Mouse (Mus musculus) liver, embryonic 14.5 days (tissue): ENCODE data around the gene Palm. TPM values are rescaled to one million over a fixed set of nuclear protein-coding genes. Genes with fewer than 3 reads are reported as not detected.
A peak's percentile ranks its signal among the peaks of the same experiment; 100 is the strongest.

Experiments
- ATAC-seq: fragments of 200-750 bp; cut with Nextera tagmentation; 2 replicates; pipeline ENCODE4 v1.8.0; 2017; ENCODE audit warnings: moderate number of reproducible peaks, mild to moderate bottlenecking, moderate library complexity; ENCODE audit not compliant: insufficient read depth
- DNase-seq, 3 experiments: peaks; one replicate each; pipeline ENCODE4 v3.0.0-alpha.2; 2012 to 2013; ENCODE audit warnings: low read depth in 3 of 3, low spot score in 3 of 3
- H3K27ac ChIP-seq: fragments of 300-500 bp; sonication (generic); 2 replicates; pipeline ENCODE4 v1.5.1; 2014; ENCODE audit warnings: moderate library complexity, mild to moderate bottlenecking, control low read depth, inconsistent platforms
- H3K27me3 ChIP-seq: fragments of 300-500 bp; sonication (generic); 2 replicates; pipeline ENCODE4 v1.6.1; 2014; ENCODE audit warnings: mild to moderate bottlenecking, low read length, moderate library complexity; ENCODE audit not compliant: control insufficient read depth, insufficient read depth
- H3K36me3 ChIP-seq: fragments of 300-500 bp; sonication (generic); replicated peaks from 2 replicates; pipeline ENCODE4 v1.6.1; 2014; ENCODE audit warnings: low read depth; ENCODE audit not compliant: control insufficient read depth, insufficient read depth
- H3K4me1 ChIP-seq, 2 experiments: fragments of 200-500 bp in 1 of 2; fragments of 300-500 bp in 1 of 2; sonication (generic) in 1 of 2; replicated peaks; 2 replicates each; pipeline ENCODE4 v1.6.1; 2012 to 2014; ENCODE audit warnings: antibody characterized with exemption in 1 of 2, inconsistent platforms in 1 of 2, low read length in 1 of 2; ENCODE audit not compliant: control insufficient read depth in 2 of 2, insufficient read depth in 2 of 2
- H3K4me2 ChIP-seq: fragments of 300-500 bp; sonication (generic); 2 replicates; pipeline ENCODE4 v1.6.1; 2014; ENCODE audit warnings: low read depth, mild to moderate bottlenecking, control low read depth, moderate library complexity
- H3K4me3 ChIP-seq, 2 experiments: fragments of 200-500 bp in 1 of 2; fragments of 300-500 bp in 1 of 2; sonication (generic) in 1 of 2; 2 replicates each; pipeline ENCODE4 v1.5.1; 2012 to 2014; ENCODE audit warnings: low read depth in 2 of 2, low read length in 2 of 2, mild to moderate bottlenecking in 2 of 2, control low read depth in 1 of 2, inconsistent platforms in 1 of 2, moderate library complexity in 1 of 2; ENCODE audit not compliant: insufficient read depth in 1 of 2
- H3K9ac ChIP-seq: fragments of 300-500 bp; sonication (generic); replicated peaks from 2 replicates; pipeline ENCODE4 v1.6.1; 2014; ENCODE audit warnings: mild to moderate bottlenecking, control low read depth, moderate library complexity
- H3K9me3 ChIP-seq: fragments of 300-500 bp; sonication (generic); 2 replicates; pipeline ENCODE4 v1.6.1; 2016; ENCODE audit warnings: low read length, mixed read lengths; ENCODE audit not compliant: control insufficient read depth
- CTCF ChIP-seq: IDR thresholded peaks from 2 replicates; pipeline ENCODE4 v1.5.1; 2016; ENCODE audit warnings: antibody characterized with exemption, low read depth, control low read depth
- EP300 ChIP-seq: IDR thresholded peaks from 2 replicates; pipeline ENCODE4 v1.6.1; 2016; ENCODE audit warnings: antibody characterized with exemption, low read depth
- WGBS: fragments of 180-500 bp; shearing (Covaris S2); extraction: QIAGEN DNeasy Blood & Tissue Kit; methylation state at CpG from one replicate; pipeline ENCODE4 v1.1.7; 2014; ENCODE audit not compliant: insufficient replicate concordance; 5-methylcytosine and 5-hydroxymethylcytosine counted together
- microRNA-seq: library from miRNA; unstranded; fragments of <30 nt; microRNA quantifications from one replicate; pipeline ENCODE4, GENCODE M21; 2016
- polyA plus RNA-seq, 2 experiments: library from polyadenylated mRNA; depleted of rRNA in 1 of 2; stranded (reverse) in 1 of 2; unstranded in 1 of 2; fragments of >200 nt; fragmentation: Nextera tagmentation in 1 of 2; extraction: Ambion mirVana in 1 of 2; gene quantifications; 2 replicates each; pipeline versions ENCODE4 v1.2.1 to v1.2.3; 2012 to 2014

Gene Palm
- polyA plus RNA-seq, 2 experiments: 3.5 to 4.1 TPM

DNA sequence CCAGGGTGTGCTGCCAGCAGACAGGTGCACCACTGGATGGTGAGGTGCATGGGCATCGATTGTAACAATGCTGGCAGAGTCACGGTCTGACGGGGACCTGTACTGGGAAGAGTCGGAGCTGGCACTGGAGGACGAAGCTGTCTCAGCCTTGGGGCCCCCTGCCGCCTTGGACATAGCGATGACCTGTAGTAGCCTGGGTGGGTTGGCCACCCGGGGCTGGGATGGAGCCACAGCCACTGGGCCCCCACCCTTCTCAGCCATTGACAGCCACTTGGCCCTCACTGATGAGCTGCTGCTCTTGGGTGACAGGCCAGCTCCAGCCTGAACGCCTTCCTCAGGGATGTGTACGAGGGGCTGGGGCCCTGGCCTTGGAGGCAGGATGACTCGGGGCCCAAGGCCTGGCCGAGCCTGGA, 71.8 kb downstream of the Palm start:
- no peak overlapping the region for H3K9ac ChIP-seq
- DNase-seq: no peak
- no peaks in the 10 kb centered on the region for H3K4me1 ChIP-seq
- no peak overlapping the region for H3K27ac ChIP-seq
- no peaks in the 10 kb centered on the region for H3K9me3 ChIP-seq
- H3K27me3 ChIP-seq: no peaks in the 10 kb centered on the region
- no peak for TF ChIP-seq EP300
- TF ChIP-seq CTCF: no peak
- WGBS: 65% methylated on average over 12 of the region's 12 CpGs
- H3K4me3 ChIP-seq: no peak overlapping the region
- 0 out of 2 replicates have a peak, but pooled peaks have one; percentile 11 for ATAC-seq
- H3K36me3 ChIP-seq: peaks cover 38% of the 10 kb centered on the region
- no peak overlapping the region for H3K4me2 ChIP-seq

DNA sequence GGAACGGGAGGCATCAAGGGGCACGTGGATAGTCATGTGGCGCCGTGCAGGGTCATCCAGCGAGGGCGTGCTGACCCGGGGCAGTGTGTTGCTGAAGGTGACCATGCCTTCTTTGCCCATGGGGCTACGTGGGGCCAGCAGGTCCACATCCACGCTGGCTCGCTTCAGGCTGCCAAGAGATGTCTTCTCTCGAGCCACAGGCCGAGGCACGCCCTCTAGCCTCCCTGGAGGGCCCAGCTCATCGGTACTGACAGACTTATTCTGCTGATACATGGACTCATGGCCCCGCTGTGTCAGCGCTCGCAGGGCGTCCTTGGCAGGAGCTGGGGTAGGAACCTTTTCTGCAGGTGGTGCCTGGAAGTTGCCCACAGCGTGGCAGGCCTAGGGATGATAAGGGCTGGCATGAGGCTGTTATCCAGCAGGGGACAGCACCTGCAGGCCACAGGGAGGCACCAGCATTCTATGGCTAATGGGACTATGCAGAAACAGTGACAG, 72.5 kb downstream of the Palm start:
- Histone ChIP-seq H3K9ac (no peak overlapping the region), H3K27me3 (no peaks in the 10 kb centered on the region), H3K4me3 (no peak overlapping the region), H3K9me3 (no peaks in the 10 kb centered on the region), H3K36me3 (peaks cover 32% of the 10 kb centered on the region), H3K4me1 (no peaks in the 10 kb centered on the region), H3K4me2 (no peak overlapping the region), H3K27ac (no peak overlapping the region)
- no peak for TF ChIP-seq EP300
- peak; percentile 73 for TF ChIP-seq CTCF
- ATAC-seq (peak; percentile 11; the same call in 1 of the 2 replicates), DNase-seq (no peak)
- 60% methylated on average over 19 of the region's 19 CpGs for WGBS

- no peak for ATAC-seq
- Histone ChIP-seq H3K9me3 (no peaks in the 10 kb centered on the region), H3K27ac (no peak overlapping the region), H3K36me3 (peaks cover 24% of the 10 kb centered on the region), H3K9ac (no peak overlapping the region), H3K27me3 (no peaks in the 10 kb centered on the region), H3K4me2 (no peak overlapping the region), H3K4me1 (no peaks in the 10 kb centered on the region), H3K4me3 (no peak overlapping the region)
- WGBS: 77% methylated on average over 11 of the region's 11 CpGs
- TF ChIP-seq CTCF: no peak
- no peak for TF ChIP-seq EP300
- DNase-seq: no peak
Measured at GRCm38 (mm10) chr10:79866601-79867000, 73.2 kb downstream of the Palm start.

Small RNA genes lying within 50 kb of the gene (microRNA-seq; reads per million reads assigned to microRNA genes)
- gene Mir6910: not detected

Other genes with a start within 250 kb of the Palm start
Only the 30 nearest of the 34 such genes appear.
- gene C2cd4c, start 179.5 kb upstream of the Palm start, polyA plus RNA-seq (2012; rRNA removed): 0.01 and 0.03 TPM in 2 replicates
- not detected in 2 replicates for gene C2cd4c, start 179.5 kb upstream of the Palm start, polyA plus RNA-seq (2014; fragmentation: Nextera tagmentation; extraction: Ambion mirVana)
- gene Shc2, start 155.7 kb upstream of the Palm start, polyA plus RNA-seq (2012; rRNA removed): 0.17 TPM in 2 replicates
- gene Shc2, start 155.7 kb upstream of the Palm start, polyA plus RNA-seq (2014; fragmentation: Nextera tagmentation; extraction: Ambion mirVana): 0.05 TPM in 1 of 2 replicates, not detected in the other
- gene Odf3l2, start 147.8 kb upstream of the Palm start, polyA plus RNA-seq (2012; rRNA removed): not detected in 2 replicates
- gene Odf3l2, start 147.8 kb upstream of the Palm start, polyA plus RNA-seq (2014; fragmentation: Nextera tagmentation; extraction: Ambion mirVana): not detected in 2 replicates
- gene Madcam1, start 129.0 kb upstream of the Palm start, polyA plus RNA-seq (2012; rRNA removed): 0.05 and 0.10 TPM in 2 replicates
- gene Madcam1, start 129.0 kb upstream of the Palm start, polyA plus RNA-seq (2014; fragmentation: Nextera tagmentation; extraction: Ambion mirVana): 0.20 and 0.45 TPM in 2 replicates
- 14.3 and 18.7 TPM in 2 replicates for gene Tpgs1, start 124.2 kb upstream of the Palm start, polyA plus RNA-seq (2012; rRNA removed)
- gene Tpgs1, start 124.2 kb upstream of the Palm start, polyA plus RNA-seq (2014; fragmentation: Nextera tagmentation; extraction: Ambion mirVana): 24.5 and 25.7 TPM in 2 replicates
- gene Cdc34, start 111.4 kb upstream of the Palm start, polyA plus RNA-seq (2012; rRNA removed): 106 and 127 TPM in 2 replicates
- 115 and 124 TPM in 2 replicates for gene Cdc34, start 111.4 kb upstream of the Palm start, polyA plus RNA-seq (2014; fragmentation: Nextera tagmentation; extraction: Ambion mirVana)
- 0.13 TPM in 2 replicates for gene Gzmm, start 104.6 kb upstream of the Palm start, polyA plus RNA-seq (2012; rRNA removed)
- not detected in 2 replicates for gene Gzmm, start 104.6 kb upstream of the Palm start, polyA plus RNA-seq (2014; fragmentation: Nextera tagmentation; extraction: Ambion mirVana)
- 469 and 579 TPM in 2 replicates for gene Bsg, start 89.1 kb upstream of the Palm start, polyA plus RNA-seq (2012; rRNA removed)
- gene Bsg, start 89.1 kb upstream of the Palm start, polyA plus RNA-seq (2014; fragmentation: Nextera tagmentation; extraction: Ambion mirVana): 809 and 828 TPM in 2 replicates
- 0.09 and 0.17 TPM in 2 replicates for gene Hcn2, start 76.9 kb upstream of the Palm start, polyA plus RNA-seq (2012; rRNA removed)
- not detected in 2 replicates for gene Hcn2, start 76.9 kb upstream of the Palm start, polyA plus RNA-seq (2014; fragmentation: Nextera tagmentation; extraction: Ambion mirVana)
- gene Polrmt, start 47.0 kb upstream of the Palm start, polyA plus RNA-seq (2012; rRNA removed): 17.4 and 17.9 TPM in 2 replicates
- 10.1 and 13.3 TPM in 2 replicates for gene Polrmt, start 47.0 kb upstream of the Palm start, polyA plus RNA-seq (2014; fragmentation: Nextera tagmentation; extraction: Ambion mirVana)
- not detected in 2 replicates for gene Fgf22, start 38.5 kb upstream of the Palm start, polyA plus RNA-seq (2012; rRNA removed)
- gene Fgf22, start 38.5 kb upstream of the Palm start, polyA plus RNA-seq (2014; fragmentation: Nextera tagmentation; extraction: Ambion mirVana): not detected in 2 replicates
- gene Rnf126, start 26.6 kb upstream of the Palm start, polyA plus RNA-seq (2012; rRNA removed): 46.4 and 51.3 TPM in 2 replicates
- gene Rnf126, start 26.6 kb upstream of the Palm start, polyA plus RNA-seq (2014; fragmentation: Nextera tagmentation; extraction: Ambion mirVana): 27.7 and 33.7 TPM in 2 replicates
- gene Fstl3, start 16.3 kb upstream of the Palm start, polyA plus RNA-seq (2012; rRNA removed): 0.54 and 0.56 TPM in 2 replicates
- gene Fstl3, start 16.3 kb upstream of the Palm start, polyA plus RNA-seq (2014; fragmentation: Nextera tagmentation; extraction: Ambion mirVana): 0.18 and 0.23 TPM in 2 replicates
- 1.6 TPM in 2 replicates for gene Prss57, start 2.6 kb upstream of the Palm start, polyA plus RNA-seq (2012; rRNA removed)
- gene Prss57, start 2.6 kb upstream of the Palm start, polyA plus RNA-seq (2014; fragmentation: Nextera tagmentation; extraction: Ambion mirVana): 3.2 and 4.9 TPM in 2 replicates
- gene Misp, start 27.4 kb downstream of the Palm start, polyA plus RNA-seq (2012; rRNA removed): 0.13 and 0.18 TPM in 2 replicates
- gene Misp, start 27.4 kb downstream of the Palm start, polyA plus RNA-seq (2014; fragmentation: Nextera tagmentation; extraction: Ambion mirVana): 0.41 TPM in 1 of 2 replicates, not detected in the other
- 118 and 126 TPM in 2 replicates for gene Ptbp1, start 60.9 kb downstream of the Palm start, polyA plus RNA-seq (2012; rRNA removed)
- 84.5 and 99.8 TPM in 2 replicates for gene Ptbp1, start 60.9 kb downstream of the Palm start, polyA plus RNA-seq (2014; fragmentation: Nextera tagmentation; extraction: Ambion mirVana)
- gene Prtn3, start 80.9 kb downstream of the Palm start, polyA plus RNA-seq (2012; rRNA removed): 133 and 152 TPM in 2 replicates
- 86.8 and 132 TPM in 2 replicates for gene Prtn3, start 80.9 kb downstream of the Palm start, polyA plus RNA-seq (2014; fragmentation: Nextera tagmentation; extraction: Ambion mirVana)
- 6.7 and 7.0 TPM in 2 replicates for gene Plppr3, start 81.1 kb downstream of the Palm start, polyA plus RNA-seq (2012; rRNA removed)
- 2.8 and 3.0 TPM in 2 replicates for gene Plppr3, start 81.1 kb downstream of the Palm start, polyA plus RNA-seq (2014; fragmentation: Nextera tagmentation; extraction: Ambion mirVana)
- gene Elane, start 92.7 kb downstream of the Palm start, polyA plus RNA-seq (2012; rRNA removed): 52.2 and 61.9 TPM in 2 replicates
- gene Elane, start 92.7 kb downstream of the Palm start, polyA plus RNA-seq (2014; fragmentation: Nextera tagmentation; extraction: Ambion mirVana): 116 and 151 TPM in 2 replicates
- 0.14 and 0.29 TPM in 2 replicates for gene Cfd, start 97.3 kb downstream of the Palm start, polyA plus RNA-seq (2012; rRNA removed)
- not detected in 2 replicates for gene Cfd, start 97.3 kb downstream of the Palm start, polyA plus RNA-seq (2014; fragmentation: Nextera tagmentation; extraction: Ambion mirVana)
- 13.3 and 14.3 TPM in 2 replicates for gene Med16, start 115.4 kb downstream of the Palm start, polyA plus RNA-seq (2012; rRNA removed)
- 10.0 and 12.0 TPM in 2 replicates for gene Med16, start 115.4 kb downstream of the Palm start, polyA plus RNA-seq (2014; fragmentation: Nextera tagmentation; extraction: Ambion mirVana)
- not detected in 2 replicates for gene Gm26602, start 117.3 kb downstream of the Palm start, polyA plus RNA-seq (2012; rRNA removed)
- not detected in 2 replicates for gene Gm26602, start 117.3 kb downstream of the Palm start, polyA plus RNA-seq (2014; fragmentation: Nextera tagmentation; extraction: Ambion mirVana)
- 0.17 and 0.30 TPM in 2 replicates for gene Kiss1r, start 123.4 kb downstream of the Palm start, polyA plus RNA-seq (2012; rRNA removed)
- 0.11 TPM in 1 of 2 replicates, not detected in the other for gene Kiss1r, start 123.4 kb downstream of the Palm start, polyA plus RNA-seq (2014; fragmentation: Nextera tagmentation; extraction: Ambion mirVana)
- 34.7 and 41.4 TPM in 2 replicates for gene R3hdm4, start 127.6 kb downstream of the Palm start, polyA plus RNA-seq (2012; rRNA removed)
- 38.5 and 46.0 TPM in 2 replicates for gene R3hdm4, start 127.6 kb downstream of the Palm start, polyA plus RNA-seq (2014; fragmentation: Nextera tagmentation; extraction: Ambion mirVana)
- gene Arid3a, start 133.5 kb downstream of the Palm start, polyA plus RNA-seq (2012; rRNA removed): 5.5 and 6.4 TPM in 2 replicates
- gene Arid3a, start 133.5 kb downstream of the Palm start, polyA plus RNA-seq (2014; fragmentation: Nextera tagmentation; extraction: Ambion mirVana): 3.4 and 3.9 TPM in 2 replicates
- gene Wdr18, start 166.6 kb downstream of the Palm start, polyA plus RNA-seq (2012; rRNA removed): 22.3 and 24.7 TPM in 2 replicates
- gene Wdr18, start 166.6 kb downstream of the Palm start, polyA plus RNA-seq (2014; fragmentation: Nextera tagmentation; extraction: Ambion mirVana): 58.4 TPM in 2 replicates
- 0.01 and 0.03 TPM in 2 replicates for gene Grin3b, start 177.1 kb downstream of the Palm start, polyA plus RNA-seq (2012; rRNA removed)
- gene Grin3b, start 177.1 kb downstream of the Palm start, polyA plus RNA-seq (2014; fragmentation: Nextera tagmentation; extraction: Ambion mirVana): 0.13 TPM in 1 of 2 replicates, not detected in the other
- gene Tmem259, start 190.8 kb downstream of the Palm start, polyA plus RNA-seq (2012; rRNA removed): 59.7 and 79.7 TPM in 2 replicates
- 5.9 and 8.6 TPM in 2 replicates for gene Tmem259, start 190.8 kb downstream of the Palm start, polyA plus RNA-seq (2014; fragmentation: Nextera tagmentation; extraction: Ambion mirVana)
- 14.3 and 15.8 TPM in 2 replicates for gene Cnn2, start 195.0 kb downstream of the Palm start, polyA plus RNA-seq (2012; rRNA removed)
- 33.8 and 39.7 TPM in 2 replicates for gene Cnn2, start 195.0 kb downstream of the Palm start, polyA plus RNA-seq (2014; fragmentation: Nextera tagmentation; extraction: Ambion mirVana)
- 11.2 and 12.7 TPM in 2 replicates for gene Abca7, start 202.9 kb downstream of the Palm start, polyA plus RNA-seq (2012; rRNA removed)
- gene Abca7, start 202.9 kb downstream of the Palm start, polyA plus RNA-seq (2014; fragmentation: Nextera tagmentation; extraction: Ambion mirVana): 4.9 and 6.0 TPM in 2 replicates